Mouse (Mus musculus) lung, embryonic 16.5 days (tissue): ENCODE results near the gene Slc7a15. TPM values are rescaled to one million over a fixed set of nuclear protein-coding genes. Genes with fewer than 3 reads are reported as not detected.

ENCODE experiments used
- ATAC-seq: fragments of 200-750 bp; cut with Nextera tagmentation; 2 replicates; pipeline ENCODE4 v1.8.0; 2017; ENCODE audit warnings: low read depth, mild to moderate bottlenecking, moderate library complexity
- H3K27ac ChIP-seq: fragments of 300-500 bp; sonication (generic); 2 replicates; pipeline ENCODE4 v1.5.1; 2014; ENCODE audit warnings: mild to moderate bottlenecking, control low read depth, low read length
- H3K27me3 ChIP-seq: fragments of 300-500 bp; sonication (generic); 2 replicates; pipeline ENCODE4 v1.6.1; 2014; ENCODE audit warnings: low read depth, low read length, mixed read lengths; ENCODE audit not compliant: control insufficient read depth, insufficient read depth
- H3K36me3 ChIP-seq: fragments of 300-500 bp; sonication (generic); 2 replicates; pipeline ENCODE4 v1.6.1; 2014; ENCODE audit warnings: low read length; ENCODE audit not compliant: control insufficient read depth, insufficient read depth
- H3K4me1 ChIP-seq: fragments of 300-500 bp; sonication (generic); replicated peaks from 2 replicates; pipeline ENCODE4 v1.6.1; 2014; ENCODE audit warnings: low read length, mixed read lengths; ENCODE audit not compliant: control insufficient read depth, insufficient read depth
- H3K4me2 ChIP-seq: fragments of 300-500 bp; sonication (generic); 2 replicates; pipeline ENCODE4 v1.6.1; 2014; ENCODE audit warnings: low read depth, low read length, control low read depth
- H3K4me3 ChIP-seq: fragments of 300-500 bp; sonication (generic); 2 replicates; pipeline ENCODE4 v1.5.1; 2014; ENCODE audit warnings: mild to moderate bottlenecking, low read length, control low read depth
- H3K9ac ChIP-seq: fragments of 300-500 bp; sonication (generic); 2 replicates; pipeline ENCODE4 v1.6.1; 2014; ENCODE audit warnings: low read length, control low read depth
- H3K9me3 ChIP-seq: fragments of 300-500 bp; sonication (generic); 2 replicates; pipeline ENCODE4 v1.6.1; 2016; ENCODE audit warnings: low read length; ENCODE audit not compliant: control insufficient read depth
- WGBS: fragments of 180-500 bp; shearing (Covaris S2); extraction: QIAGEN DNeasy Blood & Tissue Kit; methylation state at CpG from one replicate; pipeline ENCODE4 v1.1.7; 2014; 5-methylcytosine and 5-hydroxymethylcytosine counted together
- polyA plus RNA-seq: library from polyadenylated mRNA; unstranded; fragments of >200 nt; fragmentation: Nextera tagmentation; extraction: Ambion mirVana; gene quantifications from 2 replicates; pipeline ENCODE4 v1.2.1, GENCODE M21; 2015

The Slc7a15 gene
- polyA plus RNA-seq, 1 experiment from 2014 or later: not detected

GRCm38 (mm10) chr12:8497314-8497706 lies 101.6 kb downstream of the Slc7a15 start:
- Histone ChIP-seq H3K27ac (peak overlapping the region; percentile 96), H3K9ac (peak overlapping the region; percentile 97), H3K4me3 (peak overlapping the region; percentile 75), H3K27me3 (no peaks in the 10 kb centered on the region), H3K4me1 (peaks cover 30% of the 10 kb centered on the region), H3K9me3 (no peaks in the 10 kb centered on the region), H3K4me2 (peak overlapping the region; percentile 78), H3K36me3 (no peaks in the 10 kb centered on the region)
- ATAC-seq: no peak
- WGBS: 5% methylated on average over 2 of the region's 2 CpGs

- ATAC-seq: no peak
- peak overlapping the region; percentile 42 for H3K9ac ChIP-seq
- WGBS: 40% methylated on average over 2 of the region's 2 CpGs
Measured at GRCm38 (mm10) chr12:8496679-8497313, 102.1 kb downstream of the Slc7a15 start.

GRCm38 (mm10) chr12:8495881-8496678 lies 102.8 kb downstream of the Slc7a15 start:
- WGBS: 6% methylated on average over 15 of the region's 15 CpGs
- Histone ChIP-seq H3K9ac (peak overlapping the region; percentile 42), H3K27ac (peak overlapping the region; percentile 96), H3K4me3 (peak overlapping the region; percentile 75), H3K36me3 (no peaks in the 10 kb centered on the region), H3K9me3 (no peaks in the 10 kb centered on the region), H3K4me1 (peaks cover 34% of the 10 kb centered on the region), H3K4me2 (peak overlapping the region; percentile 78), H3K27me3 (no peaks in the 10 kb centered on the region)
- ATAC-seq: no peak

More at GRCm38 (mm10) chr12:8496679-8497313, 102.1 kb downstream of the Slc7a15 start:
- peaks cover 34% of the 10 kb centered on the region for H3K4me1 ChIP-seq
- H3K9me3 ChIP-seq: no peaks in the 10 kb centered on the region
- H3K27me3 ChIP-seq: no peaks in the 10 kb centered on the region
- peak overlapping the region; percentile 75 for H3K4me3 ChIP-seq
- H3K27ac ChIP-seq: peak overlapping the region; percentile 96
- H3K36me3 ChIP-seq: no peaks in the 10 kb centered on the region
- H3K4me2 ChIP-seq: peak overlapping the region; percentile 78

GRCm38 (mm10) chr12:8494675-8495074 lies 104.2 kb downstream of the Slc7a15 start:
- Histone ChIP-seq H3K9ac (no peak overlapping the region), H3K4me2 (no peak overlapping the region), H3K4me3 (no peak overlapping the region), H3K36me3 (no peaks in the 10 kb centered on the region), H3K4me1 (peaks cover 29% of the 10 kb centered on the region), H3K9me3 (no peaks in the 10 kb centered on the region), H3K27ac (no peak overlapping the region), H3K27me3 (no peaks in the 10 kb centered on the region)
- WGBS: 52% methylated on average over 3 of the region's 3 CpGs
- no peak for ATAC-seq

- no peak for ATAC-seq
- H3K9ac ChIP-seq: no peak overlapping the region
- H3K36me3 ChIP-seq: no peaks in the 10 kb centered on the region
- H3K27me3 ChIP-seq: no peaks in the 10 kb centered on the region
- peaks cover 36% of the 10 kb centered on the region for H3K4me1 ChIP-seq
- H3K4me2 ChIP-seq: no peak overlapping the region
- no peak overlapping the region for H3K4me3 ChIP-seq
- no peak overlapping the region for H3K27ac ChIP-seq
- 52% methylated on average over 3 of the region's 3 CpGs for WGBS
- H3K9me3 ChIP-seq: no peaks in the 10 kb centered on the region
Measured at GRCm38 (mm10) chr12:8493386-8493785, 105.5 kb downstream of the Slc7a15 start.

GRCm38 (mm10) chr12:8489098-8489497 lies 109.8 kb downstream of the Slc7a15 start:
- Histone ChIP-seq H3K4me1 (peaks cover 28% of the 10 kb centered on the region), H3K4me2 (no peak overlapping the region), H3K27ac (0 out of 2 replicates have a peak overlapping the region, but pooled peaks have one; percentile 5), H3K9ac (no peak overlapping the region), H3K36me3 (no peaks in the 10 kb centered on the region), H3K9me3 (no peaks in the 10 kb centered on the region), H3K27me3 (no peaks in the 10 kb centered on the region), H3K4me3 (no peak overlapping the region)
- ATAC-seq: no peak
- WGBS: 15% methylated on average over 4 of the region's 4 CpGs

- Histone ChIP-seq H3K4me1 (peaks cover 28% of the 10 kb centered on the region), H3K9me3 (no peaks in the 10 kb centered on the region), H3K36me3 (no peaks in the 10 kb centered on the region), H3K27ac (peak overlapping the region; percentile 4; the same call in 1 of the 2 replicates), H3K4me2 (no peak overlapping the region), H3K9ac (no peak overlapping the region), H3K4me3 (no peak overlapping the region), H3K27me3 (no peaks in the 10 kb centered on the region)
- ATAC-seq: 0 out of 2 replicates have a peak, but pooled peaks have one; percentile 9
- 66% methylated on average over 4 of the region's 4 CpGs for WGBS
Measured at GRCm38 (mm10) chr12:8488652-8488980, 110.2 kb downstream of the Slc7a15 start.

GRCm38 (mm10) chr12:8487959-8488651 lies 110.8 kb downstream of the Slc7a15 start:
- Histone ChIP-seq H3K27me3 (no peaks in the 10 kb centered on the region), H3K36me3 (no peaks in the 10 kb centered on the region), H3K4me2 (no peak overlapping the region), H3K9ac (no peak overlapping the region), H3K4me1 (peaks cover 28% of the 10 kb centered on the region), H3K27ac (peak overlapping the region; percentile 4), H3K9me3 (no peaks in the 10 kb centered on the region), H3K4me3 (no peak overlapping the region)
- 51% methylated on average over 5 of the region's 5 CpGs for WGBS
- peak; percentile 59 for ATAC-seq

GRCm38 (mm10) chr12:8487281-8487680 lies 111.6 kb downstream of the Slc7a15 start:
- H3K36me3 ChIP-seq: no peaks in the 10 kb centered on the region
- H3K4me3 ChIP-seq: no peak overlapping the region
- 32% methylated on average over 1 of the region's 1 CpGs for WGBS
- H3K4me2 ChIP-seq: no peak overlapping the region
- H3K27me3 ChIP-seq: no peaks in the 10 kb centered on the region
- no peak overlapping the region for H3K27ac ChIP-seq
- 0 out of 2 replicates have a peak, but pooled peaks have one; percentile 13 for ATAC-seq
- H3K9me3 ChIP-seq: no peaks in the 10 kb centered on the region
- H3K4me1 ChIP-seq: peaks cover 28% of the 10 kb centered on the region
- H3K9ac ChIP-seq: no peak overlapping the region
